Mouse (Mus musculus) urinary bladder, adult 18-20 months (tissue): ENCODE results near the gene Tstd1.

Source experiments
- DNase-seq, 2 experiments: peaks; one replicate each; pipeline ENCODE4 v3.0.0; 2022; ENCODE audit warnings: low spot score in 2 of 2, mixed read lengths in 2 of 2

Tstd1 gene

GRCm38 (mm10) chr1:171418660-171419059 lies at the start of gene Tstd1:
TSS of gene Tstd1 (plus strand) at chr1:171418872.
- DNase-seq = no peak

GRCm38 (mm10) chr1:171369845-171370556 lies 48.7 kb upstream of the Tstd1 start, which contains the start of gene Nectin4:
TSS of gene Nectin4 (plus strand) at chr1:171370099.
- peak; percentile 71 to 73 for DNase-seq

- DNase-seq = no peak
Measured at GRCm38 (mm10) chr1:171372880-171373279, 45.8 kb upstream of the Tstd1 start.

GRCm38 (mm10) chr1:171373946-171374345 lies 44.7 kb upstream of the Tstd1 start:
- no peak for DNase-seq

- DNase-seq = peak; percentile 80 to 91
Measured at GRCm38 (mm10) chr1:171375646-171376097, 43.0 kb upstream of the Tstd1 start.

GRCm38 (mm10) chr1:171378298-171378697 lies 40.4 kb upstream of the Tstd1 start:
- no peak for DNase-seq

- DNase-seq = peak in 1 of 2 experiments; percentile 51
Measured at GRCm38 (mm10) chr1:171379935-171380599, 38.6 kb upstream of the Tstd1 start.

- DNase-seq = no peak
Measured at GRCm38 (mm10) chr1:171382096-171382620, 36.5 kb upstream of the Tstd1 start.

- DNase-seq = peak; percentile 84 to 88
Measured at GRCm38 (mm10) chr1:171384361-171384760, 34.3 kb upstream of the Tstd1 start.

GRCm38 (mm10) chr1:171385171-171385570 lies 33.5 kb upstream of the Tstd1 start:
- no peak for DNase-seq

GRCm38 (mm10) chr1:171387099-171387498 lies 31.6 kb upstream of the Tstd1 start:
- DNase-seq = no peak

- DNase-seq = no peak
Measured at GRCm38 (mm10) chr1:171388376-171389102, 30.1 kb upstream of the Tstd1 start, which contains the start of gene Arhgap30. TSS of gene Arhgap30 (plus strand) at chr1:171388954.

- no peak for DNase-seq
Measured at GRCm38 (mm10) chr1:171390101-171390500, 28.6 kb upstream of the Tstd1 start.

GRCm38 (mm10) chr1:171401821-171402220 lies 16.9 kb upstream of the Tstd1 start:
- DNase-seq = no peak

GRCm38 (mm10) chr1:171402991-171403390 lies 15.7 kb upstream of the Tstd1 start:
- DNase-seq = no peak

GRCm38 (mm10) chr1:171407263-171407662 lies 11.4 kb upstream of the Tstd1 start:
- no peak for DNase-seq

GRCm38 (mm10) chr1:171410231-171410630 lies 8.4 kb upstream of the Tstd1 start:
- no peak for DNase-seq

GRCm38 (mm10) chr1:171410947-171411484 lies 7.7 kb upstream of the Tstd1 start, which contains the start of gene Usf1:
TSS of gene Usf1 (plus strand) at chr1:171411313.
- DNase-seq = peak; percentile 91 to 95

GRCm38 (mm10) chr1:171411492-171411941 lies 7.2 kb upstream of the Tstd1 start:
- DNase-seq = no peak

- peak in 1 of 2 experiments; percentile 39 for DNase-seq
Measured at GRCm38 (mm10) chr1:171412001-171412441, 6.7 kb upstream of the Tstd1 start.

- no peak for DNase-seq
Measured at GRCm38 (mm10) chr1:171412446-171412845, 6.2 kb upstream of the Tstd1 start.
